ENCODE assay signal across 8 mouse cellular contexts in the genomic region with DNA sequence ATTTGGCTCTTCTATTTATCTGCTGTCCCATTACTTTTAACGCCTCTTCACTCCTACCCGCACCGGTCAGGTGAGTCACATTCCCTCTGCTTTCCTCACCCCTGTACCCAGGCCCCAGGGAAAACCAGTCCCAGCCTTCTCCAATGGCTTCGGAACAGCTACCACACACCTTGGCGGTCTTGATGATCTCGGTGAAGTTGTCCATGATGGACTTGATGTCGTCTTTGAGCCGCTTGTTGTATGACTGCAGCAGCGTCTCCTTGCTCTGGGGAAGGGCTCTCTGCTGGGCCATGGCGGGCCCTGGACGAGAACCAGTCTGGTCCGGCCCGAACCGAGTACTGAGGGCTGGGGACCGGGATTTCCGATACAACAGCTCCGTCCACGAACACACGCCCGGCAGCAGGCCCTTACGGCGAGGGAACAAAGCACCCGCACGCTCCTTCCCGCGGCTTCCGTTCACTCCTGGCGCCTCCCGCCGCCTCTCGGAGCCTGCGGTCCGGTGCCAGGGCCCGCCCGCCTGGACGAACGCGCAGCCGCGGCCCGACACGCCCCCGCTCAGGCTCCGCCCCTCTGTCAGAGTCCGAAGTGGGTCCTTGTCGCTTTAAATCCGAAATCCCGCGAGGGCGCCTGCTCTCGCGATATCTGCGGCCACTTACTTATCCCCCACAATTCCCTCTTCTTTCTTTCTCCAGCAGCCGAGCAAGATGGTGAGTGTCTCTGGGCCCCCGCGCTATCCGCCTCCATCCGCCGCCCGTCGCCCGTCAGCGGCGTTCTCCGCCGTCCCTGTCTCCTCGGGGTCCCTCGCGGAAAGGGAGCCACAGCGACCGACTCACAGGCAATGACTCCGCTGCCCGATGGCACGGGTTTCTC. TPM values are rescaled to one million over a fixed set of nuclear protein-coding genes. Genes with fewer than 3 reads are reported as not detected.
DNase-seq lines count a peak whose midpoint lies in the region; ATAC-seq lines count a peak whose summit lies in the region.

A gene (minus strand): TSS at position 554 of the 870 bp plus-strand sequence.
A gene (plus strand): TSS at position 641 of the 870 bp plus-strand sequence.

- peak within 1 kb of the TSS; percentile 91 for H3K27ac ChIP-seq in hindbrain, embryonic 16.5 days (ENCODE audit: low read depth, low read length)
- H3K27ac ChIP-seq in macrophage, result peak within 1 kb of the TSS; percentile 60

- H3K27me3 ChIP-seq in hindbrain, embryonic 16.5 days (replicated peaks; ENCODE audit: control insufficient read depth, insufficient read depth, low read length), result no peaks in the 10 kb centered on the region

- ATAC-seq in hindbrain, embryonic 16.5 days, result peak; percentile 94

- H3K79me2 ChIP-seq in macrophage (ENCODE audit: inconsistent target), result peaks cover 95% of the 10 kb centered on the region

- DNase-seq in T-cell, adult 2 months (ENCODE audit: low spot score), result peak; percentile 97
- DNase-seq in cerebellum, postnatal 36 days, result peak; percentile 100
- DNase-seq in gastrocnemius, adult 18-20 months (ENCODE audit: low spot score), result peak; percentile 100
- peak; percentile 100 for DNase-seq in left cerebral cortex, adult 18-20 months (ENCODE audit: low spot score in 2 of 2)
- DNase-seq in right cerebral cortex, adult 18-20 months, result peak; percentile 99
- peak; percentile 99 for DNase-seq in urinary bladder, postnatal 10 days (ENCODE audit: low spot score)

- peak within 1 kb of the TSS; percentile 91 for H3K9ac ChIP-seq in hindbrain, embryonic 16.5 days (ENCODE audit: low read depth, low read length)

- under 1% methylated on average over 74 of the region's 74 CpGs for WGBS in hindbrain, embryonic 16.5 days
- 2% methylated on average over 66 of the region's 74 CpGs for WGBS in macrophage (ENCODE audit: missing documents)

- H3K4me1 ChIP-seq in hindbrain, embryonic 16.5 days (ENCODE audit: control insufficient read depth, insufficient read depth, low read depth, low read length), result peaks cover 37% of the 10 kb centered on the region

- peak within 1 kb of the TSS; percentile 85 for H3K4me3 ChIP-seq in hindbrain, embryonic 16.5 days (ENCODE audit: low read length)
- H3K4me3 ChIP-seq in macrophage (ENCODE audit: inconsistent target), result peak within 1 kb of the TSS; percentile 90

- H3K4me2 ChIP-seq in hindbrain, embryonic 16.5 days (ENCODE audit: low read length), result peak within 1 kb of the TSS; percentile 99

- peaks cover 40% of the 10 kb centered on the region for H3K36me3 ChIP-seq in hindbrain, embryonic 16.5 days (ENCODE audit: control insufficient read depth, insufficient read depth, low read length)
- H3K36me3 ChIP-seq in macrophage (ENCODE audit: inconsistent target), result peaks cover 31% of the 10 kb centered on the region; the same call in 1 of the 2 replicates

- no peaks in the 10 kb centered on the region for H3K9me3 ChIP-seq in hindbrain, embryonic 16.5 days (ENCODE audit: control insufficient read depth, low read length)

RNA-seq across cellular contexts. Expression of the first gene that starts in this region (rescaled TPM):
- 10 to 100 TPM; 16.7 to 17.4 TPM for total RNA-seq in gastrocnemius, adult 18-20 months (2021)
- polyA plus RNA-seq in hindbrain, embryonic 16.5 days (2015; fragmentation: Nextera tagmentation; extraction: Ambion mirVana), result 119 and 124 TPM in 2 replicates
- total RNA-seq in left cerebral cortex, adult 18-20 months (2021), result 10 to 100 TPM; 42.5 to 49.2 TPM
- total RNA-seq in macrophage (2018; cell fraction: chromatin; rRNA removed), result 10 to 100 TPM in 10 of 26 experiments, 1 to 10 TPM in 16; 2.6 to 18.1 (median 7.1) TPM
- total RNA-seq in macrophage (2018; cell fraction: cytosol; rRNA removed), result 10 to 100 TPM; 12.3 to 36.9 (median 21.2) TPM
- 10 to 100 TPM in 19 of 26 experiments, 1 to 10 TPM in 7; 6.4 to 29.5 (median 12.6) TPM for total RNA-seq in macrophage (2018; cell fraction: nucleus; rRNA removed)
- 14.4 to 39.2 TPM (median 31.3 TPM) in 3 replicates for polyA plus RNA-seq in macrophage (2018)

RNA-seq across cellular contexts. Expression of the second gene that starts in this region (rescaled TPM):
- 100 to 1,000 TPM; 278 to 285 TPM for total RNA-seq in gastrocnemius, adult 18-20 months (2021)
- polyA plus RNA-seq in hindbrain, embryonic 16.5 days (2015; fragmentation: Nextera tagmentation; extraction: Ambion mirVana), result 341 and 368 TPM in 2 replicates
- 100 to 1,000 TPM; 228 to 233 TPM for total RNA-seq in left cerebral cortex, adult 18-20 months (2021)
- total RNA-seq in macrophage (2018; cell fraction: chromatin; rRNA removed), result 100 to 1,000 TPM in 25 of 26 experiments, 10 to 100 TPM in 1; 96.9 to 251 (median 146) TPM
- 1,000 to 10,000 TPM in 6 of 26 experiments, 100 to 1,000 TPM in 20; 578 to 1,334 (median 737) TPM for total RNA-seq in macrophage (2018; cell fraction: cytosol; rRNA removed)
- total RNA-seq in macrophage (2018; cell fraction: nucleus; rRNA removed), result 100 to 1,000 TPM; 151 to 254 (median 182) TPM
- polyA plus RNA-seq in macrophage (2018), result 1,034 to 1,136 TPM (median 1,099 TPM) in 3 replicates

Comparison
In these comparisons a context has a peak if more than half of its experiments do, and no peak if none do; other contexts are left out.
1. Peak in every context shown above with its lines: DNase-seq, ATAC-seq, H3K4me3 ChIP-seq and H3K27ac ChIP-seq.